Mouse (Mus musculus): ENCODE data around the gene Ass1. TPM values are rescaled to one million over a fixed set of nuclear protein-coding genes. Genes with fewer than 3 reads are reported as not detected.

Gene Ass1
- polyA plus RNA-seq, 1 experiment from 2014 or later: 12.2 TPM

- no peak overlapping the region for H3K27ac ChIP-seq (replicated peaks)
- peaks cover 83% of the 10 kb centered on the region for H3K4me1 ChIP-seq
- WGBS: 78% methylated on average over 1 of the region's 1 CpGs
- H3K4me2 ChIP-seq (replicated peaks): no peak overlapping the region
- H3K4me3 ChIP-seq: no peak overlapping the region
- no peak overlapping the region for H3K9ac ChIP-seq (replicated peaks)
- no peaks in the 10 kb centered on the region for H3K36me3 ChIP-seq
- H3K27me3 ChIP-seq: peaks cover 94% of the 10 kb centered on the region
- ATAC-seq (ENCODE audit: low FRiP score, low read depth): no peak
- 0 out of 2 replicates have a peak, but pooled peaks cover 2% of the 10 kb centered on the region for H3K9me3 ChIP-seq
These were observed 26.1 kb downstream of the Ass1 start for GRCm38 (mm10) chr2:31496141-31496540.

- Histone ChIP-seq H3K4me1 (peaks cover 91% of the 10 kb centered on the region), H3K4me2 (replicated peaks) (peak overlapping the region; percentile 22; the same call in 1 of the 2 replicates)
These were observed 27.1 kb downstream of the Ass1 start for GRCm38 (mm10) chr2:31497113-31497512.

GRCm38 (mm10) chr2:31497635-31498034, 27.6 kb downstream of the Ass1 start:
- H3K4me1 ChIP-seq: peaks cover 96% of the 10 kb centered on the region
- H3K27ac ChIP-seq (replicated peaks): 0 out of 2 replicates have a peak overlapping the region, but pooled peaks have one; percentile 49
- ATAC-seq (ENCODE audit: low FRiP score, low read depth): no peak

More at GRCm38 (mm10) chr2:31497113-31497512, 27.1 kb downstream of the Ass1 start:
- 40% methylated on average over 6 of the region's 7 CpGs for WGBS
- Histone ChIP-seq H3K4me3 (no peak overlapping the region), H3K9me3 (0 out of 2 replicates have a peak, but pooled peaks cover 2% of the 10 kb centered on the region), H3K27me3 (peaks cover 94% of the 10 kb centered on the region), H3K9ac (replicated peaks) (no peak overlapping the region), H3K36me3 (no peaks in the 10 kb centered on the region), H3K27ac (replicated peaks) (peak overlapping the region; percentile 49; the same call in 1 of the 2 replicates)
- no peak for ATAC-seq (ENCODE audit: low FRiP score, low read depth)

GRCm38 (mm10) chr2:31499327-31500291, 29.6 kb downstream of the Ass1 start:
- 12% methylated on average over 21 of the region's 21 CpGs for WGBS
- peaks cover 87% of the 10 kb centered on the region for H3K4me1 ChIP-seq
- H3K27ac ChIP-seq (replicated peaks): peak overlapping the region; percentile 78

More at GRCm38 (mm10) chr2:31497635-31498034, 27.6 kb downstream of the Ass1 start:
- WGBS: 38% methylated on average over 19 of the region's 19 CpGs
- Histone ChIP-seq H3K9ac (replicated peaks) (no peak overlapping the region), H3K4me2 (replicated peaks) (peak overlapping the region; percentile 22; the same call in 1 of the 2 replicates), H3K4me3 (no peak overlapping the region), H3K36me3 (no peaks in the 10 kb centered on the region), H3K27me3 (peaks cover 94% of the 10 kb centered on the region), H3K9me3 (no peaks in the 10 kb centered on the region)

GRCm38 (mm10) chr2:31500292-31501204, 30.5 kb downstream of the Ass1 start:
- ATAC-seq (ENCODE audit: low FRiP score, low read depth): peak; percentile 83
- peak overlapping the region; percentile 78 for H3K27ac ChIP-seq (replicated peaks)
- H3K4me2 ChIP-seq (replicated peaks): peak overlapping the region; percentile 38
- H3K4me3 ChIP-seq: 0 out of 2 replicates have a peak overlapping the region, but pooled peaks have one; percentile 2
- no peaks in the 10 kb centered on the region for H3K9me3 ChIP-seq
- H3K9ac ChIP-seq (replicated peaks): no peak overlapping the region
- no peaks in the 10 kb centered on the region for H3K36me3 ChIP-seq
- 46% methylated on average over 22 of the region's 24 CpGs for WGBS
- H3K4me1 ChIP-seq: peaks cover 86% of the 10 kb centered on the region
- H3K27me3 ChIP-seq: peaks cover 94% of the 10 kb centered on the region

More at GRCm38 (mm10) chr2:31499327-31500291, 29.6 kb downstream of the Ass1 start:
- H3K9ac ChIP-seq (replicated peaks): no peak overlapping the region
- H3K9me3 ChIP-seq: no peaks in the 10 kb centered on the region
- H3K27me3 ChIP-seq: peaks cover 94% of the 10 kb centered on the region
- no peaks in the 10 kb centered on the region for H3K36me3 ChIP-seq
- H3K4me2 ChIP-seq (replicated peaks): peak overlapping the region; percentile 38
- 0 out of 2 replicates have a peak overlapping the region, but pooled peaks have one; percentile 2 for H3K4me3 ChIP-seq
- peak; percentile 82 for ATAC-seq (ENCODE audit: low FRiP score, low read depth)

GRCm38 (mm10) chr2:31501448-31502130, 31.6 kb downstream of the Ass1 start:
- ATAC-seq (ENCODE audit: low FRiP score, low read depth): no peak
- H3K36me3 ChIP-seq: no peaks in the 10 kb centered on the region
- no peak overlapping the region for H3K4me2 ChIP-seq (replicated peaks)
- 45% methylated on average over 20 of the region's 20 CpGs for WGBS
- H3K4me3 ChIP-seq: no peak overlapping the region
- H3K27ac ChIP-seq (replicated peaks): no peak overlapping the region
- H3K9me3 ChIP-seq: no peaks in the 10 kb centered on the region
- H3K4me1 ChIP-seq: peaks cover 78% of the 10 kb centered on the region
- H3K27me3 ChIP-seq: peaks cover 94% of the 10 kb centered on the region
- H3K9ac ChIP-seq (replicated peaks): no peak overlapping the region

- no peak for ATAC-seq (ENCODE audit: low FRiP score, low read depth)
- Histone ChIP-seq H3K36me3 (no peaks in the 10 kb centered on the region), H3K9me3 (no peaks in the 10 kb centered on the region), H3K4me3 (no peak overlapping the region), H3K4me1 (peaks cover 65% of the 10 kb centered on the region), H3K27ac (replicated peaks) (no peak overlapping the region), H3K27me3 (peaks cover 93% of the 10 kb centered on the region), H3K9ac (replicated peaks) (no peak overlapping the region), H3K4me2 (replicated peaks) (no peak overlapping the region)
- WGBS: 53% methylated on average over 15 of the region's 15 CpGs
These were observed 32.9 kb downstream of the Ass1 start for GRCm38 (mm10) chr2:31502616-31503522.

- Histone ChIP-seq H3K9me3 (no peaks in the 10 kb centered on the region), H3K27ac (replicated peaks) (no peak overlapping the region), H3K36me3 (no peaks in the 10 kb centered on the region), H3K9ac (replicated peaks) (no peak overlapping the region), H3K4me2 (replicated peaks) (no peak overlapping the region), H3K4me3 (no peak overlapping the region), H3K4me1 (peaks cover 39% of the 10 kb centered on the region), H3K27me3 (peaks cover 97% of the 10 kb centered on the region)
- WGBS: 47% methylated on average over 11 of the region's 11 CpGs
- no peak for ATAC-seq (ENCODE audit: low FRiP score, low read depth)
These were observed 35.5 kb downstream of the Ass1 start for GRCm38 (mm10) chr2:31505472-31505871.

GRCm38 (mm10) chr2:31508851-31509250, 38.8 kb downstream of the Ass1 start:
- WGBS: 87% methylated on average over 6 of the region's 6 CpGs
- H3K9me3 ChIP-seq: no peaks in the 10 kb centered on the region
- no peak overlapping the region for H3K27ac ChIP-seq (replicated peaks)
- H3K4me1 ChIP-seq: peaks cover 21% of the 10 kb centered on the region
- no peak for ATAC-seq (ENCODE audit: low FRiP score, low read depth)
- no peaks in the 10 kb centered on the region for H3K36me3 ChIP-seq
- H3K4me2 ChIP-seq (replicated peaks): no peak overlapping the region
- no peak overlapping the region for H3K9ac ChIP-seq (replicated peaks)
- peaks cover 97% of the 10 kb centered on the region for H3K27me3 ChIP-seq
- H3K4me3 ChIP-seq: no peak overlapping the region

- peaks cover 12% of the 10 kb centered on the region; the same call in 1 of the 2 replicates for H3K4me1 ChIP-seq
- no peak for ATAC-seq (ENCODE audit: low FRiP score, low read depth)
- no peak overlapping the region for H3K9ac ChIP-seq (replicated peaks)
- no peak overlapping the region for H3K27ac ChIP-seq (replicated peaks)
- no peak overlapping the region for H3K4me3 ChIP-seq
- H3K27me3 ChIP-seq: peaks cover 97% of the 10 kb centered on the region
- H3K9me3 ChIP-seq: peaks cover 11% of the 10 kb centered on the region
- WGBS: 88% methylated on average over 6 of the region's 6 CpGs
- H3K36me3 ChIP-seq: no peaks in the 10 kb centered on the region
- H3K4me2 ChIP-seq (replicated peaks): no peak overlapping the region
These were observed 41.3 kb downstream of the Ass1 start for GRCm38 (mm10) chr2:31511316-31511715.
